Mouse (Mus musculus): ENCODE data around the gene Slc38a4.

DNA sequence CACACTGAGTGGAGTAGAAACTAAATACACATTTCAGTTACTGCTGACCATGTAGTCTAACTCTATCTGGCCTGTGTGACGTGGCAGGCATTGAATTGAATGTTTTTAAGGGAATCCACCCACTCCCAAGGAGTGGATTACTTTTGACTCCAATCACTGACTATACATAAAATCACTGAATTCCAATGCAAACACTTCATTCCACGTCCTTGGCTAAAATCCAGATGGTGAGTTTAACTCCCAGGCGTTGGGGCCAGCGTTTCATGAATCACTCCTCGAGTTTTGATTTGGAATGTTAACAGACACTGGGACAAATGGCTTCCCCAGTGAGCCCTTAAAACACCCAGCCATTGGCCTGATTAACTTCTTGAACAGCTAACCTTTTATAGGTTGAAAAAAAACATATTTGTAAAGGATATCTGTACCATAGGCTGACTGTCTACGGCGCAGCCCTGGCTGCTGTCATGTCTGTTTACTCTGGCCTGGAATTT lies 13.7 kb downstream of the Slc38a4 start:
- TF ChIP-seq TAL1 (IDR thresholded peaks at IDR 0.05; ENCODE audit: low read length) (no peak), GATA1 (IDR thresholded peaks at IDR 0.05; ENCODE audit: low read length) (no peak)
